Mouse (Mus musculus): Measurements from ENCODE around the gene Gm20388.

- no peak for TF ChIP-seq CTCF (IDR thresholded peaks at IDR 0.05; ENCODE audit: low read depth, low read length)
- no peak for TF ChIP-seq TAL1 (conservative IDR thresholded peaks at IDR 0.05; ENCODE audit: low read depth, low read length)
- no peak for TF ChIP-seq GATA2 (IDR thresholded peaks at IDR 0.05; ENCODE audit: borderline replicate concordance, low read depth, low read length)
Measured at GRCm38 (mm10) chr8:121484072-121484782, 1573.6 kb downstream of the Gm20388 start.

Measured in G1E (cell line).